Mouse (Mus musculus): Measurements from ENCODE around the gene Dna2. TPM values are rescaled to one million over a fixed set of nuclear protein-coding genes. Genes with fewer than 3 reads are reported as not detected.

Dna2 gene
- polyA plus RNA-seq, 1 experiment from 2014 or later: 6.6 TPM

DNA sequence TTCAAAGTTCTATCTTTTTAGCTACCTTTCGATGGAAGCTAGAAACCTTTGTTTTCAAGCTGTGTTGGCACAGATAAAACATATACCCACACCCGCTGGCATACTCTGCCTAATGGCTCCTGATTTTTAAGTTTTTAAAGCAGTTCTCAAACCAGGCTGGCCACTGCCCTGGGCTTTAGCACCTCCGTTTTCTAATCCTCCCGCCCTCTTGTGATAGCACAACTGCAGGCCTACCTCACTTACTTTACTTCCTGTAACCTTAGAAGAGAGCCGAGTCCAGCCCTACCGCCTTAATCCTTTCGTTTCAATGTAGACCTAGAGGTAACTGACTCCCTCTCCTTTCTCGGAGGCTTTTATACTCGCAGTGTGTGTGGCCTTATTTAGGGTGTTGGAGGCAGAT lies 56.4 kb downstream of the Dna2 start:
- WGBS: 75% methylated on average over 9 of the region's 9 CpGs
- ATAC-seq: no peak

DNA sequence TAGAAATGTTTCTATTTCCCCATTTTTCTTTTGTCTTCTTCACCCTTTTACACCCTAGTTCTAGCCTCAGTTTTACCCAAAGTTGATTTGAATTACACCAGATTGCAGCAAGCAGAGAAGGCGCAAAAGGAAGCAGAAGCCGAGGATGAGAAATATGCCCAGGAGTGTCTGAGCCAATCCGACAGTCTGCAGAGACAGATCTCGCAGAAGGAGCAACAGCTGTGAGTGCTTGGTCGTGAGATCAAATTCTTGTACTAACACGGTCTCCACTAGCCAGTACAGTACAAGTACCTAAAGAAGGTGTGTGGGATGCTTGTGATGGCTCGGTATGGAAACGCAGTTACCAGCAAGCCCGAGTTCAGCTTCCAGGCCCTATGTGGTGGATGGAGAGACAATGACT lies 57.7 kb downstream of the Dna2 start:
- Histone ChIP-seq H3K4me1 (replicated peaks; ENCODE audit: control insufficient read depth, insufficient read depth, low read length) (no peaks in the 10 kb centered on the region), H3K9me3 (ENCODE audit: control insufficient read depth, low read length) (no peaks in the 10 kb centered on the region), H3K27me3 (replicated peaks; ENCODE audit: control insufficient read depth, insufficient read depth, low read length) (no peaks in the 10 kb centered on the region), H3K9ac (replicated peaks; ENCODE audit: low read depth, low read length) (no peak overlapping the region), H3K27ac (ENCODE audit: low read length) (no peak overlapping the region; the same call in 1 of the 2 replicates), H3K36me3 (ENCODE audit: control insufficient read depth, insufficient read depth) (peaks cover 41% of the 10 kb centered on the region), H3K4me2 (ENCODE audit: low read length) (no peak overlapping the region), H3K4me3 (replicated peaks; ENCODE audit: low read length) (no peak overlapping the region)
- 81% methylated on average over 9 of the region's 9 CpGs for WGBS
- 0 out of 2 replicates have a peak, but pooled peaks have one; percentile 24 for ATAC-seq

More for the DNA sequence above, 56.4 kb downstream of the Dna2 start:
- peaks cover 34% of the 10 kb centered on the region for H3K36me3 ChIP-seq (ENCODE audit: control insufficient read depth, insufficient read depth)
- H3K4me2 ChIP-seq (ENCODE audit: low read length): no peak overlapping the region
- no peak overlapping the region for H3K4me3 ChIP-seq (replicated peaks; ENCODE audit: low read length)
- no peaks in the 10 kb centered on the region for H3K9me3 ChIP-seq (ENCODE audit: control insufficient read depth, low read length)
- no peaks in the 10 kb centered on the region for H3K27me3 ChIP-seq (replicated peaks; ENCODE audit: control insufficient read depth, insufficient read depth, low read length)
- H3K9ac ChIP-seq (replicated peaks; ENCODE audit: low read depth, low read length): no peak overlapping the region
- no peak overlapping the region for H3K27ac ChIP-seq (ENCODE audit: low read length)
- no peaks in the 10 kb centered on the region for H3K4me1 ChIP-seq (replicated peaks; ENCODE audit: control insufficient read depth, insufficient read depth, low read length)

DNA sequence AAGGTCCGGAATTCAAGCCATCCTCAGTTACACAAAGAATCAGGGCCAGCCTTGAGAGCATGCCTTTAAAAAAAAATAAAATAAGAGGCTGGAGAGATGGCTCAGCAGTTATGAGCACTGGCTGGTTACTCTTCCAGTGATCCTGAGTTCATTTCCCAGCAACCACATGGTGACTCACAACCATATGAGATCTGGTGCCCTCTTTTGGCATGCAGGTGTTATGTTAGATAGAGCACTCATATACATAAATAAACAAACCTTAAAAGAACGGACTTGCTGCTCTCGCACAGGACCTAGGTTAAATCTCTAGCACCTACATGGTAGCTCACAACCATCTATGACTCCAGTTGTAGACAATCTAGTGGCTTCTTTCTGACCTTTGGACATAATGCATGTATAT lies 61.4 kb downstream of the Dna2 start:
- Histone ChIP-seq H3K27ac (ENCODE audit: low read length) (no peak overlapping the region), H3K4me3 (replicated peaks; ENCODE audit: low read length) (no peak overlapping the region), H3K36me3 (ENCODE audit: control insufficient read depth, insufficient read depth) (peaks cover 50% of the 10 kb centered on the region), H3K4me2 (ENCODE audit: low read length) (no peak overlapping the region), H3K27me3 (replicated peaks; ENCODE audit: control insufficient read depth, insufficient read depth, low read length) (no peaks in the 10 kb centered on the region), H3K9ac (replicated peaks; ENCODE audit: low read depth, low read length) (no peak overlapping the region), H3K4me1 (replicated peaks; ENCODE audit: control insufficient read depth, insufficient read depth, low read length) (no peaks in the 10 kb centered on the region), H3K9me3 (ENCODE audit: control insufficient read depth, low read length) (no peaks in the 10 kb centered on the region)
- WGBS: 78% methylated on average over 3 of the region's 3 CpGs
- no peak for ATAC-seq

DNA sequence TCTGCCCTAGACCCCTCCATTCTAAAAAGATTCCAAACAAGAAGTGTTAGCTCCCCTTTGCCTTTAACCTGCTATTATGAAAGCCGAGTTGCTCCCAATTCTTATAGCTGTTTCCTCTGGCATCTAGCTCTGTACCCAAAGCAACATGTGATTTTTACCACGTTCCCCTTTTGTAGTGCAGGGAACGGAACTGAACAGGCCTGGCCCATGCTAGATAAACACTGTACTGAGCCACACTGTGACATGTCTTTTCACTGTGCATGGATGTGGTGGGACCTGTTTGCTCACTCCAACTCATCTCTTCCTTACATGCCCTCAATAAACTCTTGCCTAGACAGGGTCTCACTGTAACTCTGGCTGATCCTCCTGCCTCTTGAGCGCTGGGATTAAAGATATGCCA lies 63.4 kb downstream of the Dna2 start:
- 85% methylated on average over 4 of the region's 4 CpGs for WGBS
- Histone ChIP-seq H3K36me3 (ENCODE audit: control insufficient read depth, insufficient read depth) (peaks cover 59% of the 10 kb centered on the region), H3K4me3 (replicated peaks; ENCODE audit: low read length) (no peak overlapping the region), H3K9me3 (ENCODE audit: control insufficient read depth, low read length) (no peaks in the 10 kb centered on the region), H3K27ac (ENCODE audit: low read length) (no peak overlapping the region), H3K4me2 (ENCODE audit: low read length) (no peak overlapping the region), H3K4me1 (replicated peaks; ENCODE audit: control insufficient read depth, insufficient read depth, low read length) (no peaks in the 10 kb centered on the region), H3K9ac (replicated peaks; ENCODE audit: low read depth, low read length) (no peak overlapping the region), H3K27me3 (replicated peaks; ENCODE audit: control insufficient read depth, insufficient read depth, low read length) (no peaks in the 10 kb centered on the region)
- no peak for ATAC-seq

DNA sequence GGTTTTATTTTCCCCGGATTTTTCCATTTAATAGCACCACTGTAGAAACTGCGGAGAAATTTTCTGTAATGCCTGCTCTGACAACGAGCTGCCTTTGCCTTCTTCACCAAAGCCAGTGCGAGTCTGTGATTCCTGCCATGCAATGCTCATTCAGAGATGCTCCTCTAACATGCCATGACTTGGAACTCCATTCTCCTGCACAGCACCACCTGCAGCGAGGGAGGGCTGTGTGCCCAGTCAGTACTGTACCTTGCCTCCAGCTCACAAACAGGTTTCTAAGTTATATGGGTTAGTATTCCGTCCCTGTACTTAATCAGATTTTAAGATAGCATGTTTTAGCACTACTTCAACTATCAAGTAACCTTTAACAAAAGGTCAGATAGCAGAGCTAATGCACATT lies 64.7 kb downstream of the Dna2 start:
- WGBS: 85% methylated on average over 6 of the region's 6 CpGs
- H3K27me3 ChIP-seq (replicated peaks; ENCODE audit: control insufficient read depth, insufficient read depth, low read length): no peaks in the 10 kb centered on the region
- H3K9ac ChIP-seq (replicated peaks; ENCODE audit: low read depth, low read length): no peak overlapping the region
- H3K9me3 ChIP-seq (ENCODE audit: control insufficient read depth, low read length): no peaks in the 10 kb centered on the region
- peaks cover 62% of the 10 kb centered on the region for H3K36me3 ChIP-seq (ENCODE audit: control insufficient read depth, insufficient read depth)
- no peak overlapping the region for H3K4me3 ChIP-seq (replicated peaks; ENCODE audit: low read length)
- H3K4me1 ChIP-seq (replicated peaks; ENCODE audit: control insufficient read depth, insufficient read depth, low read length): no peaks in the 10 kb centered on the region
- no peak overlapping the region for H3K4me2 ChIP-seq (ENCODE audit: low read length)
- no peak overlapping the region for H3K27ac ChIP-seq (ENCODE audit: low read length)
- no peak for ATAC-seq

DNA sequence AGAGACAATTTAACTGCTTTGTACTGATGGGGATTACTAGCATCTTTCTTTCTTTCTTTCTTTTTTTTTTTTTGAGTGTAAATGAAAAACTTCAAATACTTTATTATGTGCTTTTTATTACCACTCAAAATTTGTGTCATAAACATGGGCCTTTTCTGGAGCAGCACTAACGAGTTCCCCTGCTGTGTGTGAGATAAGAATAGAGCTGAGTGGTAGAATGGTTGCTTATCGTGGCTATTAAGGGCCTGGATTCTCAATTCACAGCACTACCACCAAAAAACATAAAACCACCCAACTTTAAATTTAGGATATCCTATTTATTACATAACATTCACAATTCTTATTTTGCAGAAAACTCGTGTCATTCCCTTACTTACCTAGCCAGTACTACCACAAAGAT lies 66.7 kb downstream of the Dna2 start:
- Histone ChIP-seq H3K4me2 (ENCODE audit: low read length) (no peak overlapping the region), H3K4me1 (replicated peaks; ENCODE audit: control insufficient read depth, insufficient read depth, low read length) (peaks cover 3% of the 10 kb centered on the region), H3K27me3 (replicated peaks; ENCODE audit: control insufficient read depth, insufficient read depth, low read length) (no peaks in the 10 kb centered on the region), H3K36me3 (ENCODE audit: control insufficient read depth, insufficient read depth) (peaks cover 58% of the 10 kb centered on the region), H3K9ac (replicated peaks; ENCODE audit: low read depth, low read length) (no peak overlapping the region), H3K27ac (ENCODE audit: low read length) (no peak overlapping the region), H3K4me3 (replicated peaks; ENCODE audit: low read length) (no peak overlapping the region), H3K9me3 (ENCODE audit: control insufficient read depth, low read length) (no peaks in the 10 kb centered on the region)
- ATAC-seq: no peak
- WGBS: 57% methylated on average over 3 of the region's 3 CpGs

DNA sequence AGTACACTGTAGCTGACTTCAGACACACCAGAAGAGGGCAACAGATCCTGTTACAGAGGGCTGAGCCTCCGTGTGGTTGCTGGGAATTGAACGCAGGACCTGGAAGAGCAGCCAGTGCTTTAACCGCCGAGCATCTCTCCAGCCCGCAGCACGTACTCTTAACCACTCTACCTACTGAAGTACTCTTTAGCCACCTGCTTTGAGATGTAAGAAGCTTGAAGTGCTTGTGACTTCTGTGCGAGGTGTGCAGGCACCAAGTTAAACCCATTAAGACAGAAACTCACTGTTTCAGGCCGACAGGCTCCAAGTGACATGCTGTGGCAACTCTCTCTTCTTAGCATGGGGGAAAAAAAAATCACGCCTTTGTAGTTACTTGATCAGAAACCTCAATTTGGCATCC lies 67.3 kb downstream of the Dna2 start:
- H3K4me3 ChIP-seq (replicated peaks; ENCODE audit: low read length): no peak overlapping the region
- H3K27ac ChIP-seq (ENCODE audit: low read length): no peak overlapping the region
- H3K4me1 ChIP-seq (replicated peaks; ENCODE audit: control insufficient read depth, insufficient read depth, low read length): peaks cover 6% of the 10 kb centered on the region
- WGBS: 77% methylated on average over 9 of the region's 9 CpGs
- no peaks in the 10 kb centered on the region for H3K27me3 ChIP-seq (replicated peaks; ENCODE audit: control insufficient read depth, insufficient read depth, low read length)
- ATAC-seq: no peak
- no peak overlapping the region for H3K9ac ChIP-seq (replicated peaks; ENCODE audit: low read depth, low read length)
- no peaks in the 10 kb centered on the region for H3K9me3 ChIP-seq (ENCODE audit: control insufficient read depth, low read length)
- H3K4me2 ChIP-seq (ENCODE audit: low read length): no peak overlapping the region
- peaks cover 55% of the 10 kb centered on the region for H3K36me3 ChIP-seq (ENCODE audit: control insufficient read depth, insufficient read depth)

DNA sequence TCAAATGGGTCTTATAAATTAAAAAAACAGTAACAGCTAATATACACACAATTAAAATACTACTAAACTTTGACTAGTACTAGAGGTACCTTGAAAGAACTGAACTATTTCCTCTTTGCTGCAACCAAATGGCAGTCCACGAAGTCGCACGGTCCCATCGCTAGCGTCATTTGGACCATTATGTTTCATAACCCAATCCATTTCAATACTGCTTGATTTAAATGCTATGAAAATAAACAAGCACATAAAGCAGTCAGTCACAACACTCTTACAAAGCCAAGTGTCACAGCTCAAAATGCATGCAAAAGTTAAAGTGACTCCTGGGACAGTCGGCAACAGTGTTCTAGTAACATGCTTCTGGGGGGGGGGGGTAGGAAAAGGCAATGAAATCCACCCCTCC lies 72.5 kb downstream of the Dna2 start:
- no peak overlapping the region for H3K27ac ChIP-seq (ENCODE audit: low read length)
- H3K4me1 ChIP-seq (replicated peaks; ENCODE audit: control insufficient read depth, insufficient read depth, low read length): peaks cover 28% of the 10 kb centered on the region
- no peaks in the 10 kb centered on the region for H3K9me3 ChIP-seq (ENCODE audit: control insufficient read depth, low read length)
- H3K36me3 ChIP-seq (ENCODE audit: control insufficient read depth, insufficient read depth): peaks cover 21% of the 10 kb centered on the region
- H3K9ac ChIP-seq (replicated peaks; ENCODE audit: low read depth, low read length): no peak overlapping the region
- ATAC-seq: no peak
- no peak overlapping the region for H3K4me3 ChIP-seq (replicated peaks; ENCODE audit: low read length)
- H3K27me3 ChIP-seq (replicated peaks; ENCODE audit: control insufficient read depth, insufficient read depth, low read length): no peaks in the 10 kb centered on the region
- WGBS: 74% methylated on average over 6 of the region's 6 CpGs
- no peak overlapping the region for H3K4me2 ChIP-seq (ENCODE audit: low read length)

DNA sequence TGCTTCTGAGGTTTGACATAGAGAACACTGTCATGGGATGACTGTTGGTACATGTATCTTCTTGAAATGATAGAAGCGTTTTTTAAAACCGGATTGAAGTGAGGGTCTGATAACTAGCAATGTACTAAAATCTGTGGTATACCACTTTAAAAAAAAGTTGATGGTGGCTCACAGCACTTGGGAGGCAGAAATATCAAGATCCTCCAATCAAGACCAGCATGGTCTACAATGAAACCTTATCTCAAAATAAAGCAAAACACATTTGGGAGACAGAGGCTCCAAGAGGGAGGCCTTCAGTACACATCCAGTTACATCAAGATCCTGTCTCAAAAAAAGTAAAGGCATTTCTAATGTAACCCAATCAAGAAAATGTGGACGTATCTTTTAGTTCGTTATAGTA lies 74.9 kb downstream of the Dna2 start:
- no peak for ATAC-seq
- Histone ChIP-seq H3K9me3 (ENCODE audit: control insufficient read depth, low read length) (no peaks in the 10 kb centered on the region), H3K36me3 (ENCODE audit: control insufficient read depth, insufficient read depth) (peaks cover 7% of the 10 kb centered on the region; the same call in 1 of the 2 replicates), H3K9ac (replicated peaks; ENCODE audit: low read depth, low read length) (peak overlapping the region; percentile 99), H3K27me3 (replicated peaks; ENCODE audit: control insufficient read depth, insufficient read depth, low read length) (no peaks in the 10 kb centered on the region), H3K4me3 (replicated peaks; ENCODE audit: low read length) (peak overlapping the region; percentile 89), H3K4me1 (replicated peaks; ENCODE audit: control insufficient read depth, insufficient read depth, low read length) (peaks cover 46% of the 10 kb centered on the region), H3K27ac (ENCODE audit: low read length) (no peak overlapping the region), H3K4me2 (ENCODE audit: low read length) (peak overlapping the region; percentile 78)
- 26% methylated on average over 4 of the region's 4 CpGs for WGBS

DNA sequence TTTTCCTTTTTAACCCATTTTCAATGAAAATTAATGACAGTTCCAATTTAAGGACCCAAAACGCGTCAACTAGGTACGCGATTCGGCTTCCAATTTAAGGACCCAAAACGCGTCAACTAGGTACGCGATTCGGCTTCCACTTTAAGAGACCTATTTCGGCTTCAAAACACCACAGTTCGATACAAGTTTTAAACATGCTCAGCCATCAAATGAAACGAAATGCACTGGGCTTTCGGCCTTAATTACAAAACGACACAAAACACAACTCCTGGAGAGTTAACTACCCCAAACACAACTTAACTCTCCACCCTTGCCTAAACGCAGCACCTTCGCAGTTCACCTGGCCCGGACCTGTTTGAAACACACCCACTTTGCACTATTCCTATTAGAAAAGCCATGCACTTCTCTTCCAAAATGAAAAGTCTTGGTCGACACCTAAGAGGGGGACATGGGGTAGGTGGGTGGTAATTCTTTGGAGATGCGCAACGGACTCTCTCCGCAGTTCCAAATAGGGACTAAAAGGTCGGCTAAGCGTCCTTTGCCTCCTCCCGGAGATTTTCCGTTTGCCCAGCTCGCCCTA lies 75.8 kb downstream of the Dna2 start:
- ATAC-seq: no peak
- peak overlapping the region; percentile 78 for H3K4me2 ChIP-seq (ENCODE audit: low read length)
- peak overlapping the region; percentile 89 for H3K4me3 ChIP-seq (replicated peaks; ENCODE audit: low read length)
- under 1% methylated on average over 27 of the region's 27 CpGs for WGBS
- H3K27me3 ChIP-seq (replicated peaks; ENCODE audit: control insufficient read depth, insufficient read depth, low read length): no peaks in the 10 kb centered on the region
- H3K9ac ChIP-seq (replicated peaks; ENCODE audit: low read depth, low read length): peak overlapping the region; percentile 99
- H3K27ac ChIP-seq (ENCODE audit: low read length): peak overlapping the region; percentile 100
- no peaks in the 10 kb centered on the region for H3K9me3 ChIP-seq (ENCODE audit: control insufficient read depth, low read length)
- H3K36me3 ChIP-seq (ENCODE audit: control insufficient read depth, insufficient read depth): no peaks in the 10 kb centered on the region
- peaks cover 50% of the 10 kb centered on the region for H3K4me1 ChIP-seq (replicated peaks; ENCODE audit: control insufficient read depth, insufficient read depth, low read length)

Data from forebrain, embryonic 16.5 days (tissue).